Mouse (Mus musculus) right cerebral cortex, postnatal 25 days (tissue): ENCODE data around the gene Gtdc1.

Source experiments
- DNase-seq: peaks from one replicate; pipeline ENCODE4 v3.0.0; 2022

Gene Gtdc1

DNA sequence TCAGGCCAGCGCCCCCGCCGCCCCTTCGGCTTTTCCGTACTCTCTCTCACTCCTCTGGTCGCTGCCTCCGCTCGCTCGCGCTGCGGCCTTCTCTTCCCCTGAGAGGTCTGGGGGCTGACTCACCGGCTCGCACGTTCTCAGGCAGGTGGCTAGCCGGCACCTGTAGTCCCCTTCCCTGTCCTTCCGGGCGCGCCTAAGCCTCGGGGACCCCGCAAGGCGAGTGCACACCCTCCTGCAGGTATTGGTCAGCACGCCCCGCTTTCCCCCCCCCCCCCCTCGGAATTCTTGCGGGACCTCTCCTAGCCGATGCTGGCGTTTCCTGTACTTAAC lies at the start of gene Gtdc1:
Gene Gtdc1, minus strand, starts transcription at position 176 of the 330 bp plus-strand sequence.
- no peak for DNase-seq

DNA sequence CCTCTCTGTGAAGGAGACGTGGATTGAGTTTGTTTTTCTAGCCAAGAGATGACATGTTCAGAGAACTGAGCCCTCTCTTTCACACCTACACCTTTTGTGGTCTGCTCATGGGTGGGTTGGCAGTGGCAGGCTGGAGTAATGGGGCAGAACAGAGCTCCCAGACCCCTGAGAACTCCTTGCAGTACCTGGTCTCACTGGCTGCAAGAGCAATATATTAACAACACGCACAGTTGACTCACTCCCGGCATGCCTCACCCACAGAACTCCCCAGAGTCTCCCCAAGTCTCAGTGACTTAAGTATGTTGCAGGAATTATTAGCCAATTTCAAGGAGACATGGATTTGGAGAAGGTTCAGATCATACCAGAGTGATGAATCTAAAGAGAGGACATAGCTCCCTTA lies 49.6 kb upstream of the Gtdc1 start:
- DNase-seq = no peak

DNA sequence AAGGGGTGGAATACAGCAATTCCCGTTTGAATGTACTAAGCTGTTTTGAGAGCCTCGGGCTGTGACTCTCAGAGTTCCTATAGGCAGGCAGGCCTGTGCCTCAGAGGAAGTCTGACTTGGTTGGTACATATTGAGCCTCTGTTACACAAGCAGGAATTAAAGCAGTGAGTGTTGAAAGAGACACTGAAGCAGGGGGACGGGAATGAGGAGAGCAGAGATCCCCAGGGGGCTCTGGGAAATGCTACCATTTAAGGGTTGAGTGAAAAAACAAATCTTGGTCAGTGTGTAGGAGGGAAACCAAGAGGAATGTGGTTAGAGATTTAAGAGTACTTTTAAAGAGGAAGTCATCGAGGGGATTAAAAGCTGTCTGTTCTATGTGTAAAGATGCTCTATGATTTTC lies 49.0 kb upstream of the Gtdc1 start:
- no peak for DNase-seq

DNA sequence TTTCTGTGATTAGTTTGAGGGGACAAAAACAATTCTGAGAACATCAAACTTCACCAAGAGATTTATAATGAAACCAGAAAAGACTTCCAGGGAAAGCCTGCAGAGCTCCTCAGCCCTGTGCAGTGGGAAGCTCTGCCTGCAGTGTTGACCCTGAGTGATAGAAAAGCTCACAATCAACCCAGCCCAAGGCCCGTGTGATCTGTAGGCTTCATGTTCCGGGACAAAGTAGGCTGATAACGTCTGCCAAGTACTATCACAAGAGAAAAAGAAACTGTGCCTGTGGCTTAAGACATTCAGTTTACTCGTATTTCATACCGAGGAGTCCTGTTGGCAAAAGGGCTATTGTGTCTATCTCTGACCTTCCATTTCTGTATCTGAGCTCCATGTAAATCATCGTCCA lies 46.4 kb upstream of the Gtdc1 start:
- DNase-seq = no peak

DNA sequence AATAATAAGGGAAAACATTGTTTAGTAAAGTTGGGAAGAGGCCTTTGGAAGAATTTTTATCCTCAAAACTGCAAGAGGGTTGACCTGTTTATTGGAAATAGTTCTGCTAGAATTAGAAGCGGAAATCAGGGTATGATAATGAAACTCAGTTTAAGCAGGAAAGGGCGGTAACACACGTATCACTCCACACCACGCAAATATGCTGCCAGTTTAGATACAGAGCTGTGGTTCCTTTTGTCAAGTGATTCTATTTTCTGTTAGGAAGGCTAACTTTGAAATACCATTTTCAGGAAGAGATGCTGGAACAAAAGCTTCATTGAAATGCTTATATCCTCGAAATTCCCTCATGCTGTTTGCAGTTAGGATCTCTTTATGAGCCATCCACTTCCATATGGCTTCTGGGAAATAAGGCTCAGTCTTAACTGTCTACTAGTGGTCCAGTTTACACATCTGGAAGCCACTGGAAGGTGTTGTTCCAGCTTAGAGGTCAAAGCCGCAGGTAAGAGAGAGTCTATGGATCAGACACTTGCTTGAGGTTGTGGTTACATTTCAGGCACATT lies 42.7 kb upstream of the Gtdc1 start:
- DNase-seq = no peak

DNA sequence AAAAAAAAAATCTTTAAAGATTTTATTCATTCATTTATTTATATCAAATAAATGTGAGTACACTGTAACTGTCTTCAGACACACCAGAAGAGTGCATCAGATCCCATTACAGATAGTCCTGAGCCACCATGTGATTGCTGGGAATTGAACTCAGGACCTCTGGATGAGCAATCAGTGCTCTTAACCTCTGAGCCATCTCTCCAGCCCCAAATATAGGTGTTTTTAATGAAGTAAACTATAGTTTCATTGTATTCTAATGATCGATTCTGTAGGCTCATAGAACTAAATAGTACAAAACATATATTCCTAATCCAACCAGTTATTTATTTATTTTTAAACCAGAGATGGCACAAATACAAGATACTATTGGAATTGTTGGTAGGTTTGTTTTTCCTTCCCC lies 42.2 kb upstream of the Gtdc1 start:
- DNase-seq = no peak

DNA sequence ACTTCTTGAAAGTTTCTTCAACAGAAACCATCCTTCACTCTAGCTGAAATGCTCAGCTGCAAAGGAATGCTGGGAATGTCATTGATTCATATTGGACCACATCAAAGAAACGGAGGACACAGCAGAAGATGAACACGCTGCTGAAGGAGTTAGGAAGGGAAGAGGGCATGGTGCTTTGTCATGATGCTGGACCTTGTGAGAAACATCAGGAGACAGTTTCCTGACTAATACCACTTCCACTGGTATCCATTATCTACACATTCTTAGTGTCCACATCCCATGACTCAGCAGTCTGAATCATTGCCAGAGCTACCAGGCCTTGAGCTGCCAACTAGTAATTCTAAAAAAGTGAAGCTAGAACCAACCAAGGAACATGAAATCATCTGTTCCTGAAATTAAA lies 41.8 kb upstream of the Gtdc1 start:
- DNase-seq = no peak

DNA sequence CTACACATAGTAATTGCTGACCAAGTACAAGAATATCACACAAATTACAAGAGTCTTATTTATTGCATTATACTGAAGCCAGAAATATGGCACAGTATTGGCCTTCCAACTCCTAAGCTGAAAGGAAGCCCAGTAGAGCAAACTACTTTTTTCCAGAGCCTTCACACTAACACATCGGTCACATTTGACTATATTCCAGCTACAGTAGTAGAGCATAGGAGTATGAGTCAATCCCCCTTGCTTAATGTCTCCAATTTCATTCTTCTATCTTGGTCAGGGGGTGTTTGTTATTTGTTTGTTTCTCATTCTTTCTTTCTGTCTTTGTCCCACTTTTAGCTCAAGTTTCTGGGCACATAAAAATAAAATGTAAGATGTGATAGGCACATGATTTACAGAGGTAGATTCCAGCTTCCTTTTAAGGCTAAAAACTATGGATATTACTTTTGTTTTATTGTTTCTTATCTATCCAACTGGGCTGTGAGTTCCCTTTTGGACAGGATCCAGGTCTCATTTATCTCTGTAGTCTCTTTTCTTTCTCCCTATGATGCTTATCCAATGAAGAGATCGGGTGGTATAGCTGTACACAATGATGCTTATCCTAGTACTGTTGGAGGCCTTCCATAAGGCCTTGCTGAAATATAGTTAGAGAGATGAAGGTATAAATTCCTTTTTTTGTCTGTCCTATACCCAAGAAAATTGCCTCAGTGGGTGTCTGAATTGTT lies 38.5 kb upstream of the Gtdc1 start:
- no peak for DNase-seq

DNA sequence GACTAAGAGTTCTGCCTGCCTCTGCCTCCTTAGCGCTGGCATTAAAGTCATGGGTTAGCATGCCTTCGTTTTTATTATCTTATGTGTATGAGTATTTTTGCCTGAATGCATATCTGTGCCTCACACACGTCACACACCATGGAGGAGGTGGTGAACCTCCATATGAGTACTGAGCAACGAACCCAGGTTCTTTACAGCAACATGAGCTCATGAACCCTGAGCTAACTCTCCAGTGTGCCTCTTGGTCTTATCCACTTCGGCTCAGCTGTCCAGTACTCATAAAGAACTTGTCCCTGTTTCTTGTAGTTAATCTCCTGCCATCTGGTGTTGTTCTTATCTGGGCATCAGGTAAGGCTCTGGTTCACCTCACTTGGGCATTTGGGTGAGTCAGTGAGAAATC lies 35.2 kb upstream of the Gtdc1 start:
- DNase-seq = no peak

DNA sequence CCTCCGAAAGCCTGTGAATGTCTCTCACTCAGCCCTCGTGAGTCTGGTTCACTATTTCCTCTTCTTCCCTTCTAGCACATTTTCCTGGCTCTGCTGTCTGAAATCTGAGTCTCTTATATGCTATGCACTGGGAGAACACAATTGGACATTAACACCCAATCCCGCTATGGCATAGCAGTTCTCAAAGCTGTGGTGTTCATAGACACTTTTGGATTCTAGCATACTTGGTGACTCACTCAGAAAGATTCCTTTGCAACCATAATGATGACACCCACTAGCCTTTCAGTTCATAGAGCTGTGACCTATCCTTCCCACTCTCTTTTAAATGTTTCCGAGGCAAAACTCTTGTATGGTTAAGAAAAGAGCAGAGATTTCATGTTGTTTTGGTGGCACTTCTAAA lies 33.7 kb upstream of the Gtdc1 start:
- DNase-seq = no peak

DNA sequence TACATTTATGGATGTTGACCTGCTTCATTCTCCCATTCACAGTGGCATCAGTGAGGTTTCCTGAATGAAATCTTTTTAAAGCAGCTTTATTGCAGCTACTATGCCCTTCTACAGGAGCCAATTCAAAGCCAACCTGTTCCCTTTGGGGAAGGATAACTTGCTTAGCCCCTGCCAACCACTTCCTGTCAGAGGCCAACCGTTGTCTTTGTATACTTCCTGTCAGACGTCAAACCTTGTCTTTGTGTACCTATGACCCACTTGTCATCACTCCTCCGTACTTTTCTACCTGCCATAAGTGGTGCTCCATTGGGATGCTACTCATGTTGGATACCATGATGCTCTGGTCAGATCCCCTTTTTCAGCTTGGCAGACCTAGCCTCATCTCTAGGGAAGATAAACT lies 33.1 kb upstream of the Gtdc1 start:
- DNase-seq = no peak

DNA sequence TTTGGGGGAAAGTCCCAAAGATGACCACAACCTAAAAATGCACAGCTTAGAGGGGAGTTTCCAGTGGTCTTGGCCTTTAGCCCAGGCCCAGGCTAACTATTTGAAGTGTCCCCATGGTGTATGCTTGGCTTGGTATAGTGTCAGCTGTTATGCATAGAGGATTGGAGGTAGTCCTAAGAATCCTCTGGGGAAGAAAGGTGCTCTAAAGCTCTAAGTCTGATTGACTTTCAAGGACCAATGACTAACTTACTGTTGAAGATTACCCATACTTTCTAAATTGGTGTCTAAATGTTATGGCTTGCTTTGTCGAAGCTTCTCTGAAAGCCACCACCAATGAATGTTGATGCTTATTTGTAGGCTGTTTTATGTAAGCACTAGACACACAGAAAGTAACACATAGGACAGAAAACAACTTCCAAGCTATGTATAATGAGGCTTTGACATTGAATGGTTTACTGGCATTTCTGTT lies 29.9 kb upstream of the Gtdc1 start:
- no peak for DNase-seq

DNA sequence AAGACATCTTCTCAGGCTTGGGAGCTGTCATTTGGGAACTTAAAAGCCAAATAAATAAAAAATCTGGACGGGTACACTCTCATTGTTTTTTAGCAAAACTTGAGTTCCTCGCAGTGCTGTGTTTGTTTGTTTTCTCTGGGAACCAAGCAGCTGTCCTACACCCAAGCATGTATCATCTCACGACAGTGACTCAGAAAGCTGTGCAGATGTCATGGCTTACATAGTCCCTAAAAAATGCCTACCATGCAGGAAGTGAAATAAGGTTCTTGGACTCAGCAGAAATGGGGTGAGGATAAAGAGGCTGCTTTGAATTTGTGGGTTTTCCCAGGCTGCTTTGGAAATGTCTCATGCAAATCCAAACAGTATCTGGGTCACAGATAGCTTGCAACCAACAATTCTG lies 28.8 kb upstream of the Gtdc1 start:
- DNase-seq = no peak

DNA sequence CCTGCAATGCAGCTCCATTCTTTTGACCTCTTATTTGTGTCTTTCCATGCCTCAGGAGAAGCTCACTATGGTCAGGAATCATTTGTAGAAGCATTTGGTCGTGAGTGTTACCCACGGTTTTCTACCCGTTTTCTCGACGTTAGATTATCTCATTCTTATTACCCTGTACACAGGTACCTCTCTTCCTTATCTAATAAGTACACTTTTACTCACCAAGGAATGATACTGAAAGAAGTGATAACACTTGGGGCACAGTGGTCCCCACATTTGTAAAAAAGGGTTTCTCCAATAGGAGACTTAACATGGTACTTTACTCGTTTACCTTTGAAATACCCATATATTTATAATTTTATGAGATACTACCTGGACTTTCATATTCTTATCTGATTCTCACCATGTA lies 28.0 kb upstream of the Gtdc1 start:
- DNase-seq = no peak

DNA sequence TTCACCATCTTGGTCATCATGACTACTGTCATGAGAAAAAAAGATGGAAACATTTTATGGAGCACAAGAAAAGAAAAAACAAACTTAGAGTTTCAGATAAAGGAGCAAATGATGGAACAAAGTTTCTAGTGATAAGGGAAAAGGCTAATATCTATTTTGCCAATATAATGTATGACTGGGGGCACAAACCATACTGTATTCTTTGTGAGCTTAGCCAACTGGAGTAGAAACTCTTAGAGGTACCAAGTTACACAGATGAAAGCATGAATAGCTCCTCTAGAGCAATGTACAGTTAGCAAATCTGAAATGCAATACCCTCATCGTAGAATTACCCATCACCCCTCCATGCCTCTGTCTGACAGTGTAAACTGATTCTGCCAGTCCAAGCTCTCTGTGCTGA lies 26.7 kb upstream of the Gtdc1 start:
- DNase-seq = no peak

DNA sequence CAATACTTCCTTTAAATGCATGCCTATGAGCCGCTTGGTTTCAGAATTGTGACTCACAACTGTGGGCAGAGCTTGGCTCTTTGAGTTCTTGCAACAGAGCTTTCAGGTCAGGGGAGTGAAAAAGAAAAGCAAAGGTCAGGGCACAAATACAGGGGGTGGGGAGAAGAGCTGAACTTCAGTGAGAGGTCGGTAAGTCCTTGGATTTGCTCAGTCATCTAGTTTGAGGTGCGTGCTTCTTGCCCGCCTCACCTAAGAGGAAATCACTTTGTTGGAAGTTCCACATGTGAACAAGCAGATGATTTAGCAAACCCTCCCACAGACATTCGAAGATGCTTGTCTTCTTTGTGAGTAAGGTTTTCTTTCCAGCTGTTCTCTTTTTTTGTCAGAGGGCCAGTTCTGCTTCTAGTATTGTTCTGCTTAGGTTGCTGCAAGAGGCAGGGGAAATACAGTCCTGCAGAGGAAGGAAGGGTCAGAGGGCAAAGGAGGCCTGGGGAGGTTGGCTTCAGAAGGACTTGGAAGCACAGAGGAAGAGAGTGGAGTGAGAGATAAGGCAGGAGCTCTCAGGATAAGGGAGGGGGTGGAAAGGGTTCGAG lies 25.5 kb upstream of the Gtdc1 start:
- no peak for DNase-seq

DNA sequence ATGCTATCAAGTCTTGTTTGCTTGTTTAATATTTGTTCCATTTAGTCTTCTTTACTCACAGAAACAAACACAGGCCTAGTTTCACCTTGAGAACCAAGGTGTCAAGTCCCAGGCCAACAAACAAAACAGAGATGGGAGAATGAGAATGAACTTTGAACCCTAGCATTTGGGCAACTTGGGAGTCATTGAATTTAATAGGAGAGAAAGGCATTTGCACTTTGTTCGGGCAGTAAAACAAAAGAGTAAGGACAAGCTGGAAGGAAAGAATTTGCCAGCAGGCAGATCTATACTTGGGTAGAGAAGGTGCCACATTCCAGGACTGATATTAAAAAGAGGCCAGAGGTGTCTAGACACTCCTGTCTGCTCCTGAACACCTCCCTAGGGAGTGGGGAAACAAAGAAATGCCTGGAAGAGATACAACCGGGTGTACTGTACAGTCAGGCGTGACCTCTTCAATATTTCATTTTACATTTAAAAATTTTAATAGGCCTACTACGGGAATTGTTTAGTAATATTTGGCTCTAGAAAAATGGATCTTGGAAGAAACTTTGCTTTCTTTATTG lies 24.3 kb upstream of the Gtdc1 start:
- no peak for DNase-seq

DNA sequence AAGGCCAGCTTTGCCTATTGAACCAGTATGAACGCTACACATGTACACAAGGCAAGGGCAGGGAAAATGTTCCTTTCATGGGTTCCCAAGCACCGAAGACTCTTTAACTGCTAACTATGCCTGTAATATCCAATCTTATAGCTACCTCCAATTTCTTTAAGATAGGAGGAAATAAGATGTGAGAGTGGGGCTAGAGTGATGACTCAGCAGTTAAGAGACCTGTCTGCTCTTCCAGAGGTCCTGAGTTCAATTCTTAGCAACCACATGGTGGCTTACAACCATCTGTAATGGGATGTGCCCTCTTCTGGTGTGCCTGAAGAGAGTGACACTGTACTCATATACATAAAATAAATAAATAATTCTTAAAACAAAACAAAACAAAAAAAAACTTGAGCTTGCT lies 17.2 kb upstream of the Gtdc1 start:
- no peak for DNase-seq

DNA sequence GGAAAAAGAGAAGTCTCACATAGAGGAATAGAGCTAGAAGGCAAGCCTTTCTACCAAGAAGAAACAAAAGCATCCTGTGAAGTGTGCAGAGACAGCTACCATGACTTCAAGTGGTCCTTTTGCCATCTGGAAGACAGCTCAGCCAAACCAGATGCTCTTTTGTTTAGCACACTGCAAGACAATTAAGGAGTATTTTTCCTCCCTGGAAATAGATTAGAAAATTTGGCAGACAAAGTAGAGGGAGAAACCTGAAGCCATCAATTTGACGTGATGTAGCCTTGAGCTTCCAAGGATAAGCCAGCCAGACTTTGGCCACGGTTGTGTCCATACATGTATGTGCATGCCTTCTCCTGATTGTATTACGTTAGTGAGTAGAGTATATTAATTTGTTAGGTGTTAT lies 3.5 kb upstream of the Gtdc1 start:
- no peak for DNase-seq

DNA sequence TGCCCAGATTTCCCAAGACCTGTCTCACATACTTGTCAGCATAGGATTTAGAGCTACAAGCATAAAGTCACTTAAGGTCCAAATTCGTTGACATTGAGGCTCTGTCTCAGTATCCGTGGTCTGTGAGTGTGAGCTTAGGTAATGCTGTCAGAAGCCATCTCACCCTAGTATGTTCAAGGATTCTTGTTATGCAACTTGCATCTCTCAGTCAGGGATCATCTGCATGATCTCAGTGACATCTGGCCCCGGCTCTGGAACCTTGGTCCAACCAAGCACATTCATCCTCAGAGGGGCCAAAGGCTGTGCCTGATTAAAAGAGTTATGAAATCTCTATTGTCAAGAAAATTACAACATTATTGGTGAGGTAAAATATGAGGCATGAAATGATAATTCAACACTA lies 1.2 kb upstream of the Gtdc1 start:
- no peak for DNase-seq

DNA sequence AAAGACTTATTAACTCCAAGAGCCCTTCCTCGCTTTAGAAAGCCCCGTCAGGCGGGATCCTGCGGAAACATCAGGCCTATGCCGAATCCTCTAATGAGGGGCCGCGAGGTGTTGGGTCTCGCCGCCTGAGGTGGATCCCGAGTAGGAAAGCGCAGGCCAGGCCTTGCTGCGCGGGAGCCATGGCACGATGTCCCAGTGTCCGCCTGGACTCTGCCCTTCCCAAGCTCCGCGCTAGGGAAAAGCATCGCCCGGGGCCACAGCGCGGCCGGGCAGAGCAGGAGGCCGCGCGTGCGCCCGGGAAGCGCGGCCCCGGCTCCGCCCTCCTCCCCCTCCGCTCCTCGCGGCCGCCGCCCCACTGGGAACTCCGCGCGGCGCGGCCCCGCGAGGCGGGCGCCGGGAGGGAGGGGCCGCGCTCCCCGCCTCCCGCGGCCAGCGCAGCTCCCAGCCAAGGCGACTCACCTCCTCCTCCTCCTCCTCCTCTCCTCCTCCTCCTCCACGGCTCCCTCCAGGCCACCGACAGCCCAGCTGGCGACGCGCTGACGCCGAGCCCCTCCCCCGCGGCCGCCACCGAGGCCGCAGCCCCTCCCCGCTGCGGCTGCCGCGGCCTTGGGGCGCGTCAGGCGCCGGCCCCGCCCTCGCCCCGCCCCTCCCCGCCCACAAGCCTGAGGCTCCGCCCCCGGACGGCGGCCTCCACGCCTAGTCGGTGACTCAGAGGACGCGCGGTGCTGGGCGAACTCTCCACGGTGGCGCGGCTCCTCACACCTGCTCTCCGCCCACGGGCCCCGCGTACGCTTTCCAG lies 575 bp downstream of the Gtdc1 start:
- peak; percentile 89 for DNase-seq

DNA sequence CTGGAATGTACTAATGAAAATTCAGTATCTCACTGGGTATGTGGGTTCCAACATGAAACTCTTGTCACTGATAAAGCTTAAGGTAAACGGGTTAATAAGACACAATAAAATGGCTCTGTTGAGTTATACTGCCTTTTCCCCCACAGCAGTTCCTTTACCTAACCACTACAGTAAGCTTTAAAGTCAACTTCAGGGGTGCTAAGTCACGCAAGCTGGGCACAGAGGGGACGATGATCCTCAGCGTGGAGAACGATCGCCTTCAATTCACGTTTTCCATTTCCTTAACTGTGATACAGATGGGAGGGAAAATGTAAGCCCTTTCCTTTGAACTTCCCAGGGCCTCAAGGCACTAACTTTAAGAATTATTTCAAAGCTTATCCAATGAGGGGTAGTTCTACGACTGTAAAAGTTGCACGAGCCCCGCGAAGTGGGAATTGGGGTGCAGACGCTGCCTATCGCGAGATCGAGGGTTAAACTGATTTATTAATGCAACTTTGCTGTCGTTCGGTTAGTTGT lies 1.2 kb downstream of the Gtdc1 start:
- no peak for DNase-seq

DNA sequence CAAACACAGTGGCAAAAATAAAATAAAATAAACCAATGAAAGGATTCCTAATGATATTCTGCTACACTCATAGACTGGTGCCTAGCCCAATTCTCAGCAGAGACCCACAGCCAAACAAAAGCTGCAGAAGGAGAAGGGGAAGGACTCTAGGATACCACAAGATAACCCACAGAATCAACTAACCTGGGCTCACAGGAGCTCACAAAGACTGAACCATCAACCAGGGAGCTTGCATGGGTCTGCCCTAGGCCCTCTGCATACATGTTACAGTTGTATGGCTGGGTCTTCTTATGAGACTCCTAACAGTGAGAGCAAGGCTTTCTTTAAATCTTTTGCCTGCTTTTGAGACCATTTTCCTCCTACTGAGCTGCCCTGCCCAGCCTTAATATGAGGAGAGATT lies 2.8 kb downstream of the Gtdc1 start:
- no peak for DNase-seq
